Comparison of ENCODE assay signal across 1 mouse cellular context in the genomic region with DNA sequence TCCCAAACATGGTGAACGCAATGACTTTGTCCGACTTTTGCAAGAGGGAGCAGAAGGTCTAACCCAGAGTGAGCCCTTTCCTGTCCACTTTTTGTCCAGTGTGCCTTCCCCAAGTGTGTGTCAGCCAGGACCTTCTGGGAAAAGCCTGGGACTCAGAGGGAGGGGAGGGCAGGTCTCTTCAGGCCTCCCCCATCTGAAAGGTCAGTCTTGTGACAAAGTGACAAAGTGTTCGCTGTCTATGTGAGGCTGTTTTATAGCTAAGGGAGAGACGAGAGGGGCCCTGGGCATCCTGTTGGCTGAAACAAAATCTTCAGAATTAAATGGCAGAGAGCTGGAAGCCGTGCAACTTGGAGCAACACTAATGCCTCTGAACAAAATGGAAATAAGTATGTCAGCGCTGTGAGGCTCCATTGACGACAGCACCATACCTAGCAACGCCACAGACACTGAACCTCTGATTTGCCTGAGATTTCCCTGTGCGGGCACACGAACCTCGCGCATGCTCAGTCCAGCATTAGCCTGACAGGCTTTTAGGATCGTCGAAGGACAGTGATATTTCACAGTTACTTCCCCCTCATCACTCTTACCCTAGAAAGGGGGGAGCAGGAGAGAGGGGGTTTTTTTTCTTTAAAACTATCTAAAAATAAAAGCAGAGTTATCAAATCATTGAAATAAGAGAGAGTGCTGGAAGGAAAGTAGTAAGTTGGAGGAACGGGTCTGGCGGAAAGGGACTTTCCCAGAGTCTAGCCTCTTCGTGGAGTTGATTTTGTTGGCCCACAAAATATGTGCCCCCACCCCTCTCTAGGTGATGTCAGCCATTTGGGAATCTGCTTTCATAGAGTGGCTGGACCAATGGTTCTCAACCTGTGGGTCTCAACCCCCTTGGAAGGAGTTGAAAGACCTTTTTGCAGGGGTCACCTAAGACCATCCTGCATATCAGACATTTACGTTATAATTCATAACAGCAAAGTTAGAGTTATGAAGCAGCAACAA.
TF ChIP-seq lines count a peak whose summit lies in the region.

No protein-coding gene starts in this region.

TF ChIP-seq in CH12.LX, 34 proteins besides CTCF, POLR2A, EP300 and RAD21 (continued from another document):
- no peak; the same call in 1 of the 2 replicates for TF ChIP-seq ZNF384 (IDR thresholded peaks at IDR 0.05; ENCODE audit: low read depth, low read length)
- no peak for TF ChIP-seq E2F4 (IDR thresholded peaks at IDR 0.05; ENCODE audit: insufficient replicate concordance, low read depth, low read length)
- peak; percentile 92 for TF ChIP-seq NRF1 (IDR thresholded peaks at IDR 0.05; ENCODE audit: low read depth, low read length)
- peak; percentile 74 for TF ChIP-seq ETS1 (conservative IDR thresholded peaks at IDR 0.05; ENCODE audit: low read depth, low read length)
- TF ChIP-seq MEF2A (IDR thresholded peaks at IDR 0.05; ENCODE audit: borderline replicate concordance, low read depth, low read length) = 0 out of 2 replicates have a peak, but pooled peaks have one; percentile 12
- TF ChIP-seq SIN3A (IDR thresholded peaks at IDR 0.05; ENCODE audit: low read length) = peak; percentile 45
- no peak for TF ChIP-seq USF1 (IDR thresholded peaks at IDR 0.05; ENCODE audit: low read depth, low read length)
- TF ChIP-seq USF2 (conservative IDR thresholded peaks at IDR 0.05; ENCODE audit: low read depth, low read length) = no peak
- peak; percentile 30; the same call in 1 of the 2 replicates for TF ChIP-seq MAFK (IDR thresholded peaks at IDR 0.05; ENCODE audit: insufficient replicate concordance, low read length)
- peak; percentile 65; the same call in 1 of the 2 replicates for TF ChIP-seq TBP (conservative IDR thresholded peaks at IDR 0.05; ENCODE audit: low read depth, low read length)
- TF ChIP-seq KAT2A (IDR thresholded peaks at IDR 0.05; ENCODE audit: insufficient replicate concordance, low read length) = 0 out of 2 replicates have a peak, but pooled peaks have one; percentile 49
- TF ChIP-seq ELF1 (IDR thresholded peaks at IDR 0.05; ENCODE audit: low read depth, low read length) = no peak
- no peak for TF ChIP-seq PAX5 (IDR thresholded peaks at IDR 0.05; ENCODE audit: low read length)
